Mouse (Mus musculus) midbrain, embryonic 13.5 days (tissue): ENCODE measurements at regions not wholly inside any gene's neighbourhood (a gene's known extent, or its start where the extent isn't known, plus 50 kb on each side); places are given as distances from the start of the nearest gene placed in this dataset.

Experiments used
- ATAC-seq: fragments of 200-750 bp; cut with Nextera tagmentation; 2 replicates; pipeline ENCODE4 v1.8.0; 2017; ENCODE audit warnings: mild to moderate bottlenecking, moderate TSS enrichment, moderate library complexity
- H3K27ac ChIP-seq: fragments of 300-500 bp; sonication (generic); 2 replicates; pipeline ENCODE4 v1.5.1; 2015; ENCODE audit warnings: inconsistent platforms, mild to moderate bottlenecking, moderate library complexity
- H3K27me3 ChIP-seq: fragments of 300-500 bp; sonication (generic); 2 replicates; pipeline ENCODE4 v1.6.1; 2015; ENCODE audit warnings: mild to moderate bottlenecking, inconsistent platforms
- H3K36me3 ChIP-seq: fragments of 300-500 bp; sonication (generic); 2 replicates; pipeline ENCODE4 v1.6.1; 2015; ENCODE audit warnings: mild to moderate bottlenecking, inconsistent platforms
- H3K4me1 ChIP-seq: fragments of 300-500 bp; sonication (generic); replicated peaks from 2 replicates; pipeline ENCODE4 v1.6.1; 2015; ENCODE audit warnings: inconsistent platforms
- H3K4me2 ChIP-seq: fragments of 300-500 bp; sonication (generic); replicated peaks from 2 replicates; pipeline ENCODE4 v1.6.1; 2015; ENCODE audit warnings: moderate library complexity, mild to moderate bottlenecking, inconsistent platforms
- H3K4me3 ChIP-seq: fragments of 300-500 bp; sonication (generic); replicated peaks from 2 replicates; pipeline ENCODE4 v1.5.1; 2015; ENCODE audit warnings: mild to moderate bottlenecking, inconsistent platforms
- H3K9ac ChIP-seq: fragments of 300-500 bp; sonication (generic); replicated peaks from 2 replicates; pipeline ENCODE4 v1.6.1; 2015; ENCODE audit warnings: mild to moderate bottlenecking, inconsistent platforms
- H3K9me3 ChIP-seq: fragments of 300-500 bp; sonication (generic); 2 replicates; pipeline ENCODE4 v1.6.1; 2016; ENCODE audit warnings: mild to moderate bottlenecking, inconsistent platforms
- WGBS: fragments of 180-500 bp; shearing (Covaris S2); methylation state at CpG from one replicate; pipeline ENCODE4 v1.1.7; 2015; 5-methylcytosine and 5-hydroxymethylcytosine counted together

DNA sequence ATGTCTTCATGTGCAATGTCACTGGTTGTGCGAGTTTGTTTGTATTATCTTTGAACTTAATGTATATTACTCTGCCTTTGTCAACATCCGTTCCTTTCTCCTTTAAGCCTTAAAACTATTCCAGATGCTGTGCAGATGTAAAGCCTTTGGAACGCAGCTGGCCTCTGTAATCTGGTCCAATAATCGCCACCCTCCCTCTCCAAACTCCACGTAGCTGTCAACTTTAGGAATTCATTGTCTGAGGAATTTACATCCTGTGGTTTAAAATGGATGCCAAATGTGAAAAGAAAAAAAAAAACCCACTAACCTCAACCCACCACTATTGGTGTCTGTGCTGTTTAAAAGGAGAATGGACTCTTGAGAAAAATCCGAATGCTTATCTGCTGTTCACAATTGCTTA is 70.8 kb upstream of the Rnd3 start:
- no peaks in the 10 kb centered on the region for H3K9me3 ChIP-seq
- H3K27ac ChIP-seq, result no peak overlapping the region
- whole genome bisulfite sequencing, result 59% methylated on average over 6 of the region's 6 CpGs
- H3K4me2 ChIP-seq, result no peak overlapping the region
- no peak overlapping the region for H3K9ac ChIP-seq
- no peaks in the 10 kb centered on the region for H3K27me3 ChIP-seq
- no peak for ATAC-seq
- no peaks in the 10 kb centered on the region for H3K36me3 ChIP-seq
- no peak overlapping the region for H3K4me3 ChIP-seq
- H3K4me1 ChIP-seq, result no peaks in the 10 kb centered on the region

DNA sequence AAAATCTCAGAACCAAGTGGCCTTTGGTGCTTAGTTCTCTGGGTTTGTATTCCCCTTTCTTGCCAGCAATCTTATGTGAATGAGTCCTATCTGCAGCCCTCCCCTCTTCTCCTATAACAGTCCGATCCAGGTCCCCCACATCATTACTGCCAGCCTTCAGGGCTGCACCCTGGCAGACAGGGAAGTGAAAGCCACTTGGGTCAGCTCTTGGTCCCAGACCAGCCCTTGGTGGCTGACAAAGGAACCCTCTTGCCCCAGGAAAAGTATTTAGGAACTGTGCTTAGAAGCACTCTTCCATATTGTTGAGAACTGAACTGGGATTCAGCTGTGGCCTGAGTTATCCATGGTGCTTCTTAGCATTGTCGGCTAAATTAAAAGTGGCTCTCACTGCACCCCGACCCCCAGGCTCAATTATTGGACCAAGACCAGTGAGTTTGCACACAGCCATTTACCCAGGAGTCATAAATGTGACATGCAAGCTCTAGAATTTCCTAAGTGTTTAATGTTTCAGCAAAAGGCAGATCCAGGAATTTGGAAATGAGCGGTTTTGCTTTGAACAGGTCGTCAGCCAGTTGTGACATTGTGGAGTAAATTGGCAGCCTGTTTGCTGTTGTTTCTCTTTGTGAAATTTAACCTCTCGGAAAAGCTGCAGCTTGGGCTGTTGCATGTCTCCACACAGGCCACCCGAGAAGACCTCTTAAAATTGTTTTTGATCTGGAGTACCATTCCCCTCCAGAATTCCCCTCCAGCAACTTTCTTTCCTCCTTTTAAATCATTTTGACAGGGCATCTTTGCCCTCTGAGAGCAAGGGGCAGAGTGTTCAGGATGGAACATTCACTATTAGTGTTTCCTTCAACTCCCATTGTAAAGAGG is 58.5 kb upstream of the Rnd3 start:
- Histone ChIP-seq H3K27me3 (no peaks in the 10 kb centered on the region), H3K9me3 (no peaks in the 10 kb centered on the region), H3K9ac (no peak overlapping the region), H3K4me2 (no peak overlapping the region), H3K27ac (no peak overlapping the region), H3K36me3 (no peaks in the 10 kb centered on the region), H3K4me1 (no peaks in the 10 kb centered on the region), H3K4me3 (no peak overlapping the region)
- no peak for ATAC-seq
- WGBS, result 75% methylated on average over 7 of the region's 7 CpGs

DNA sequence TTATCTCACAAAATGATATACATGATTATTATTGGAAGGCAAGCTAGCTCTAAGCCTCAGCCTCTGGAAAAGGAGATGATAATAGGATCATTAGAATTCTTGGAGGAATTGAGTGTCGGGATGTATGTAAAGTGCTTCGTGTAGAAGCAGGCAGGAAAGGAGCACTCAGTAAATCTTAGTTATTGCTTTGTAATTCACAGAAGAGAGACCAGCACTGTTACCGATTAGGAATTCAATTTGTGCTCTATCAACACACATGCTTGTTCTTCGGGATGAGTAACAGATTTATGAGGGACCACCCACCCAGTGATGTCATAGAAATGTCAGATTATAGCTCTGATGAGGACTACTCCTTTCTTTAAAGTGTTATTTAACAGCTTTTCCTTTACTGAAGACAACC is 57.4 kb upstream of the Rnd3 start:
- H3K4me3 ChIP-seq, result no peak overlapping the region
- no peak overlapping the region for H3K27ac ChIP-seq
- 42% methylated on average over 4 of the region's 4 CpGs for WGBS
- no peak overlapping the region for H3K4me2 ChIP-seq
- no peaks in the 10 kb centered on the region for H3K27me3 ChIP-seq
- no peaks in the 10 kb centered on the region for H3K9me3 ChIP-seq
- H3K9ac ChIP-seq, result no peak overlapping the region
- H3K36me3 ChIP-seq, result no peaks in the 10 kb centered on the region
- ATAC-seq, result no peak
- H3K4me1 ChIP-seq, result no peaks in the 10 kb centered on the region
